Mouse (Mus musculus) 3T3-L1 (cell line): ENCODE measurements around the gene Shox2.

ENCODE experiments used
- DNase-seq: peaks from one replicate; pipeline ENCODE4 v3.0.0-alpha.2; 2015; ENCODE audit warnings: low read depth, low spot score

Shox2 gene

DNA sequence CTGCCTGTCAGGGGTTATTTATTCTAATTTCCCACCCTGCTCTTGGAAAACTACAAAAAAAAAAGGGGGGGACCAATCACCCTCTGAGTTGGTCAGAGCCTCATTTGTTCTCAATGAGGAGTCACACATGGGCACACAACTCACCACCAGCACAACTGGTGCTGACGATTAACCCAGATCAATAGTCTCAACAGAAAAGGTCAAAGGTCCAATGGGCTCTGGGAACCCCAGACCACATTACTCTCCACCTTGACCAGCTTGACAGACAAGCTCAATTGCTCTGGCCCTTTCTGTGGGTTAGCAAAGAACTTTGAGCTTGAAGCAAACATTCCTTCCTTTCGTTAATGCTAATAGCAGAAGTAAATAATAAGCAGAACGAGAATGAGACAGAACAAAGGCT, 16.7 kb downstream of the Shox2 start:
- no peak for DNase-seq

DNA sequence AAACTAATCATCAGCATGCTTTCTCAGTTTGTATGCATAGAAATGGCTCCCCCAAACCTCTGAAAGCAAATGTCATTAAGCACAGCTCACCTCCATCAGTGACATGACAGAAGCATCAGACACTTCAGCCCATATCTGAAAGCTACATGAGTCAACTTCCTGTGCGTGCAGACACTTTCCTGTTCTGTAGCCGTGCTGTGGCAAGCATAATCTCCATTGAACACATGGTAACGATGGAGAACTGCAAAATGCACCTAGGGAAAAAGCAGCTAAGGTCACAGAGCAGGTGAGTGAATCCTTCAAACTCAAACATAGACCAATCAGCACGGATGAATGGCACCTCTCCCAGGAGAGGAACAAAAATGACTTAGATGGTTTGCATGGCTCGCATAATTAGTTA, 21.6 kb downstream of the Shox2 start:
- DNase-seq, result no peak

DNA sequence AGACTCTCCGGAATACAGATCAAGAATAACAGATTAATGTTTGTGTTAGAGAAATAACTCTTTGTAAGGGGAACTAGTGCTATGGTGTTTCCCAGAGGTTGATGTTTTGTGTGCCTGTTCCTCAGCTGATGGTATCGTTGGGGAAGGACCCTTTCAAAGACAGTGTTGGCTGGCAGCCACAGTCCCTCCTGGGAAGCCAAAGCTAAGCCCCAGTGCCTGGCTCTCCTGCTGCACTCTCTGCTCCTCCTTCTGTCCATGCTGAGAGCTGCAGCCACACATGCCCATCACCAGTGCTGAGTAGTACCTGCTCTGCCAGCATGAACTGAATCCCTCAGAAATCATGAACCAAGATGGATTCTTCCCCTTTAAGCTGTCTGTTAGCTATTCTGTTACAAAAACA, 26.4 kb downstream of the Shox2 start:
- DNase-seq, result peak; percentile 18

DNA sequence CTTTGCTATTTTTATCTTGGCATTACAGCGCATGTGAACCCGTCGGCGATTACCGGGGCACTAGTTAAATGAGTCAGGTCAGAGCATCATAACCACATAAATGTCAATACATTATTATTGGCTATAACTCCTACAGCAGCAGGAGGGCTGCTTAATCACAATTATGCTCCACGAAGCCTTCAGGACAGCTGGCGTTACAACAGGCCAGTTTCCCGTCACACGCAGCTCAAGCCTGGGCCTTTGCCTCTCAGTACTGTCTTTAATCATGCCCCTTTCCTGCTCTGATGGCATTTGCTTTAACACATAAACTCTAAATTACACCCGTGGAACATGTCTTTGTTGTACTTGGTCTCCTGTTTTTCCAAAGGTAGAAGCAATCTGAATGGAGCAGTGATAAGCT, 41.9 kb downstream of the Shox2 start:
- DNase-seq, result no peak

DNA sequence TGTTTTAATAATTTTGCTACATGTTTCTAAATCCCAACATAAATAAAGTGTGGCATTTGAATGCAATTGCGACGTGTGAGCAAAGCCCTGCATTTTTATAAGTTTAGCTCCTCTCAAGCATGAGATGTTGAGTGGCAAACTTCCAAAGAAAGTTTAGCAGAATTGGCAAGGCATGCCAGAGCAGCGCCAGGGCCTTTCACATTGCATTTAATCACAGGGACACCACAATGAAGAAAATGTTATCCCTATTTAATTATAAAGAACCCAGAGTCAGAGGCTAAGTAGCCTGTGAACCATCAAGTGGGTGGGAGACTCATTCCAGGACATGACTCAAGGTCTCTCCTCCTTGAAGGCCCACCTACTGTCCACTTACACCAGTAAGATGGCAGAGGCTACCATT, 59.1 kb downstream of the Shox2 start:
- DNase-seq, result peak; percentile 6
